Mouse (Mus musculus) heart, adult 2 months (tissue): ENCODE measurements around the gene Ccdc47.

Experiments used
- CTCF ChIP-seq: fragments of 200-600 bp; IDR thresholded peaks from 2 replicates; pipeline ENCODE4 v1.8.1; 2022; ENCODE audit warnings: antibody characterized with exemption, mild to moderate bottlenecking, moderate library complexity
- POLR2A ChIP-seq: fragments of 200-500 bp; IDR thresholded peaks from 2 replicates; pipeline ENCODE4 v1.6.1; 2011; ENCODE audit warnings: mild to moderate bottlenecking, low read depth, low read length, control low read depth; ENCODE audit not compliant: insufficient read depth

- TF ChIP-seq CTCF: peak; percentile 60
- TF ChIP-seq POLR2A: no peak
These were observed 30.7 kb upstream of the Ccdc47 start for GRCm38 (mm10) chr11:106246834-106247233.
